Mouse (Mus musculus) heart, embryonic 13.5 days (tissue): ENCODE data around the gene Prss58. TPM values are rescaled to one million over a fixed set of nuclear protein-coding genes. Genes with fewer than 3 reads are reported as not detected.

Experiments used
- ATAC-seq: fragments of 200-750 bp; cut with Nextera tagmentation; 2 replicates; pipeline ENCODE4 v1.8.0; 2017; ENCODE audit warnings: moderate TSS enrichment; ENCODE audit not compliant: insufficient number of reproducible peaks, low FRiP score, low TSS enrichment; ENCODE audit errors: extremely low read depth
- H3K27ac ChIP-seq: fragments of 300-500 bp; sonication (generic); replicated peaks from 2 replicates; pipeline ENCODE4 v1.5.1; 2015; ENCODE audit warnings: moderate library complexity, mild to moderate bottlenecking, inconsistent platforms
- H3K27me3 ChIP-seq: fragments of 300-500 bp; sonication (generic); replicated peaks from 2 replicates; pipeline ENCODE4 v1.6.1; 2015; ENCODE audit warnings: mild to moderate bottlenecking, inconsistent platforms
- H3K36me3 ChIP-seq: fragments of 300-500 bp; sonication (generic); 2 replicates; pipeline ENCODE4 v1.6.1; 2015; ENCODE audit warnings: mild to moderate bottlenecking, inconsistent platforms
- H3K4me1 ChIP-seq: fragments of 300-500 bp; sonication (generic); 2 replicates; pipeline ENCODE4 v1.6.1; 2015; ENCODE audit warnings: inconsistent platforms
- H3K4me2 ChIP-seq: fragments of 300-500 bp; sonication (generic); 2 replicates; pipeline ENCODE4 v1.6.1; 2015; ENCODE audit warnings: inconsistent platforms, mild to moderate bottlenecking, moderate library complexity
- H3K4me3 ChIP-seq: fragments of 300-500 bp; sonication (generic); 2 replicates; pipeline ENCODE4 v1.5.1; 2015; ENCODE audit warnings: moderate library complexity, mild to moderate bottlenecking, inconsistent platforms
- H3K9ac ChIP-seq: fragments of 300-500 bp; sonication (generic); 2 replicates; pipeline ENCODE4 v1.6.1; 2015; ENCODE audit warnings: inconsistent platforms, mild to moderate bottlenecking, moderate library complexity
- H3K9me3 ChIP-seq: fragments of 300-500 bp; sonication (generic); 2 replicates; pipeline ENCODE4 v1.6.1; 2016; ENCODE audit warnings: inconsistent platforms
- WGBS: fragments of 180-500 bp; shearing (Covaris S2); methylation state at CpG from one replicate; pipeline ENCODE4 v1.1.7; 2015; ENCODE audit warnings: mixed read lengths; 5-methylcytosine and 5-hydroxymethylcytosine counted together
- polyA plus RNA-seq: library from polyadenylated mRNA; unstranded; fragments of >200 nt; fragmentation: Nextera tagmentation; extraction: Ambion mirVana; gene quantifications from 2 replicates; pipeline ENCODE4 v1.2.1, GENCODE M21; 2015

The Prss58 gene
- not detected in 2 replicates for polyA plus RNA-seq

- Histone ChIP-seq H3K4me2 (no peak within 1 kb of the TSS), H3K27me3 (no peaks in the 10 kb centered on the region), H3K4me3 (no peak within 1 kb of the TSS), H3K9ac (no peak within 1 kb of the TSS), H3K4me1 (no peaks in the 10 kb centered on the region), H3K36me3 (no peaks in the 10 kb centered on the region), H3K27ac (no peak within 1 kb of the TSS), H3K9me3 (no peaks in the 10 kb centered on the region)
- ATAC-seq, result no peak
Observed at GRCm38 (mm10) chr6:40900287-40900686, at the start of gene Prss58. Prss58 (minus strand) TSS chr6:40900387.

GRCm38 (mm10) chr6:40940457-40940856, 40.3 kb upstream of the Prss58 start, which contains the start of gene 1700074P13Rik:
1700074P13Rik (minus strand) TSS chr6:40940557.
- ATAC-seq, result no peak
- Histone ChIP-seq H3K9me3 (peaks cover 3% of the 10 kb centered on the region; the same call in 1 of the 2 replicates), H3K27ac (no peak within 1 kb of the TSS), H3K9ac (no peak within 1 kb of the TSS), H3K36me3 (no peaks in the 10 kb centered on the region), H3K4me1 (no peaks in the 10 kb centered on the region), H3K27me3 (no peaks in the 10 kb centered on the region), H3K4me3 (no peak within 1 kb of the TSS), H3K4me2 (no peak within 1 kb of the TSS)
- WGBS, result 88% methylated on average over 10 of the region's 10 CpGs

DNA sequence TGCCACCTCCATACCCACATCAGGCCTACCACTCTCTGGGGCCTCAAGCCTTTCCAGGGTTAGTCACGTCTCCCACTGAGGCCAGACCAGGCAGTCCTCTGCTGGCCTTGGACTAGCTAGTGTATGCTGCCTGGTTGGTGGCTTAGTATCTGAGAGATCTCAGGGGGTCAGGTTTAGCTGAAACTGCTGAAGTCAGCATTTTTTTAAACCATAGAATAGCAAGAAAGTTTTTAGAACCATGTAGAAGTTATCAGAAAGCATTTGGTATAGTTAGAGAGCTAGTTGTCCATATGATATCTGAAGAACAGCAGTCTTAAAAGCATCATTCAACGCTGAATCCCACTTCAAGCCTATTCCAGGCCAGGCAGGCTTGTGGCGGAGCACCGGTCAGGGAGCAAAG, 19.8 kb upstream of the Prss58 start:
- 68% methylated on average over 4 of the region's 4 CpGs for WGBS
- no peak overlapping the region for H3K9ac ChIP-seq
- H3K9me3 ChIP-seq, result no peaks in the 10 kb centered on the region
- H3K36me3 ChIP-seq, result no peaks in the 10 kb centered on the region
- no peak overlapping the region for H3K27ac ChIP-seq
- no peak overlapping the region for H3K4me2 ChIP-seq
- H3K27me3 ChIP-seq, result no peaks in the 10 kb centered on the region
- H3K4me1 ChIP-seq, result no peaks in the 10 kb centered on the region
- ATAC-seq, result no peak
- H3K4me3 ChIP-seq, result no peak overlapping the region

DNA sequence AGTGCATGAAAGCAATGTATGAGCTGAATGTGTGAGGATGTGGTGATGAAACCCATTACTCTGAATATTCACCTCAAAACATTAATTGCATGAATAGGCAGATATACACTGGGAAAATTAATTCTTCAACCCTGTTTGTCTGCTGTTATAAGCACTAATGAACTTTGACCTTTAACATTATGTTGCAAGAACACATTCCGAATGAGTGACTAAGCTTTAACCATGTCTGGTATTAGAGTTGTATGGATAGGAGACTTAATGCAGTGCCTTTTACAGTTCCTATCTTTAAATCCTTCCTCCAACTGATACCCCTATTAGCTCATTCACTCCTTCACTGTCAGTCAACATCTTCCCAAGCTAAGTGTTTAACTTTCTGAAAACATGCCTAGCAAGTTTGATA, 5.5 kb downstream of the Prss58 start:
- 71% methylated on average over 1 of the region's 1 CpGs for WGBS
- no peak overlapping the region for H3K4me2 ChIP-seq
- no peak for ATAC-seq

GRCm38 (mm10) chr6:40893577-40893976, 6.6 kb downstream of the Prss58 start:
- ATAC-seq, result no peak
- Histone ChIP-seq H3K4me1 (no peaks in the 10 kb centered on the region), H3K9me3 (no peaks in the 10 kb centered on the region), H3K4me3 (no peak overlapping the region), H3K27ac (no peak overlapping the region), H3K4me2 (no peak overlapping the region), H3K9ac (no peak overlapping the region), H3K27me3 (no peaks in the 10 kb centered on the region), H3K36me3 (no peaks in the 10 kb centered on the region)
- 35% methylated on average over 7 of the region's 7 CpGs for WGBS

More for the DNA sequence above, 5.5 kb downstream of the Prss58 start:
- no peaks in the 10 kb centered on the region for H3K9me3 ChIP-seq
- no peak overlapping the region for H3K9ac ChIP-seq
- no peaks in the 10 kb centered on the region for H3K4me1 ChIP-seq
- no peak overlapping the region for H3K27ac ChIP-seq
- H3K27me3 ChIP-seq, result no peaks in the 10 kb centered on the region
- no peaks in the 10 kb centered on the region for H3K36me3 ChIP-seq
- no peak overlapping the region for H3K4me3 ChIP-seq

DNA sequence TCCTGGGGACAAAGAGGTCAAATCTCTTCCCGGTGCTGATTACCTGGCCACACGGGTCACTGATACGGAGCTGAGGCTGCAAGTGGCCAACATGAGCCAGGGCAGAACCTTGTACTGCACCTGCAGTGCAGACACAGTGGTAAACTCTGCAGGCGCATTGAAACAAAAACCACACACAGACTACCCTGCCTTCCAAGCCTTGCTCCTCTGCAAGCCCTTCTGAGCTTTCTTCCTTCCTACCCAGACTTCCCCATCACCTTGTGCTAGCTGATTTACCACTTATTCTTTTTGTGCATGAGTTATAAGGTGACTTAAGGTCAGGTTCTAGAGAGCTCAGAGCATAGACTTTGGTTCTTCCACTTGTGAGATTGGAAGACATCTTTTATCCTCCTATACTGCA, 8.4 kb downstream of the Prss58 start:
- H3K4me3 ChIP-seq, result no peak overlapping the region
- H3K27ac ChIP-seq, result no peak overlapping the region
- 75% methylated on average over 4 of the region's 4 CpGs for WGBS
- no peak overlapping the region for H3K4me2 ChIP-seq
- ATAC-seq, result no peak
- no peaks in the 10 kb centered on the region for H3K27me3 ChIP-seq
- no peaks in the 10 kb centered on the region for H3K36me3 ChIP-seq
- no peaks in the 10 kb centered on the region for H3K4me1 ChIP-seq
- no peak overlapping the region for H3K9ac ChIP-seq
- no peaks in the 10 kb centered on the region for H3K9me3 ChIP-seq

GRCm38 (mm10) chr6:40890973-40891372, 9.2 kb downstream of the Prss58 start:
- 40% methylated on average over 1 of the region's 1 CpGs for WGBS
- Histone ChIP-seq H3K9me3 (no peaks in the 10 kb centered on the region), H3K4me3 (no peak overlapping the region), H3K4me2 (no peak overlapping the region), H3K4me1 (no peaks in the 10 kb centered on the region), H3K36me3 (no peaks in the 10 kb centered on the region), H3K9ac (no peak overlapping the region), H3K27ac (no peak overlapping the region), H3K27me3 (no peaks in the 10 kb centered on the region)
- no peak for ATAC-seq

GRCm38 (mm10) chr6:40887394-40887793, 12.8 kb downstream of the Prss58 start, which contains the start of gene Moxd2:
Moxd2 (minus strand) TSS chr6:40887494.
- Histone ChIP-seq H3K4me2 (no peak within 1 kb of the TSS), H3K4me3 (no peak within 1 kb of the TSS), H3K27me3 (no peaks in the 10 kb centered on the region), H3K36me3 (no peaks in the 10 kb centered on the region), H3K9me3 (no peaks in the 10 kb centered on the region), H3K4me1 (no peaks in the 10 kb centered on the region), H3K9ac (no peak within 1 kb of the TSS), H3K27ac (no peak within 1 kb of the TSS)
- ATAC-seq, result no peak
- 90% methylated on average over 3 of the region's 3 CpGs for WGBS

- Histone ChIP-seq H3K27ac (no peak overlapping the region), H3K9me3 (no peaks in the 10 kb centered on the region), H3K4me1 (no peaks in the 10 kb centered on the region), H3K36me3 (no peaks in the 10 kb centered on the region), H3K27me3 (no peaks in the 10 kb centered on the region), H3K9ac (no peak overlapping the region), H3K4me2 (no peak overlapping the region), H3K4me3 (no peak overlapping the region)
- no peak for ATAC-seq
Observed at GRCm38 (mm10) chr6:40845283-40845682, 54.9 kb downstream of the Prss58 start.

Other genes with a start within 250 kb of the Prss58 start
- gene Moxd2, start 12.9 kb downstream of the Prss58 start, polyA plus RNA-seq, result not detected in 2 replicates
- gene 1700074P13Rik, start 40.2 kb upstream of the Prss58 start, polyA plus RNA-seq, result not detected in 2 replicates
- gene Gm4744, start 51.5 kb upstream of the Prss58 start, polyA plus RNA-seq, result not detected in 2 replicates
- 0.51 and 0.68 TPM in 2 replicates for gene 1810009J06Rik, start 64.4 kb upstream of the Prss58 start, polyA plus RNA-seq
- 0.40 TPM in 1 of 2 replicates, not detected in the other for gene Gm2663, start 99.1 kb upstream of the Prss58 start, polyA plus RNA-seq
- not detected in 2 replicates for gene 2210010C04Rik, start 135.1 kb upstream of the Prss58 start, polyA plus RNA-seq